Mouse (Mus musculus): ENCODE data around the gene Scg5. TPM values are rescaled to one million over a fixed set of nuclear protein-coding genes. Genes with fewer than 3 reads are reported as not detected.

Scg5 gene
- polyA plus RNA-seq, 1 experiment = 2.7 TPM

DNA sequence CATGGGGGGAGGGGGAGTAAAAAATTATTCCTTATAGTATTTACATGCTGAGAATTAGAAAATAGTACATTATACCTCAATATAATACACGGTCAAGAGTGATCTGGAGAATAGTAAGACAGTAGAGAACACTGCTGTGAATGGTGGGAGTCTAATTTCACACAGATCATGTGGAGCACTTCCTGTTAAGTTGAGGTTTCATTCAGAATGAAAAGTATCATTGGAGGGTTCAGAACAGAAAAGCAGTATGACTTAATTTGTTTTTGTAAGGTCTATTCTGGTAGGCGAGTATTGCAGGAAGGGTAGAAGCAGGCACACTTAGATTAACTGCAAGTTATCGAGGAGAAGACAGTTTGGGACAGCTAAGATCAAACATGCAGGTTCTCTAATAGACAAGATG is 6.3 kb upstream of the Scg5 start:
- Histone ChIP-seq H3K9ac (ENCODE audit: low read depth, poor library complexity, severe bottlenecking) (no peak overlapping the region), H3K4me1 (ENCODE audit: control insufficient read depth, insufficient read depth, low read length) (no peaks in the 10 kb centered on the region), H3K9me3 (replicated peaks; ENCODE audit: control insufficient read depth, insufficient read depth, low read length, poor library complexity, severe bottlenecking) (no peaks in the 10 kb centered on the region), H3K4me3 (ENCODE audit: low read depth, low read length) (no peak overlapping the region), H3K27ac (ENCODE audit: insufficient read depth, low read length) (no peak overlapping the region), H3K27me3 (ENCODE audit: control insufficient read depth, insufficient read depth, low read length, poor library complexity, severe bottlenecking) (no peaks in the 10 kb centered on the region), H3K36me3 (ENCODE audit: control insufficient read depth, insufficient read depth, low read length, poor library complexity, severe bottlenecking) (peaks cover 41% of the 10 kb centered on the region)
- no peak for TF ChIP-seq POLR2A (IDR thresholded peaks at IDR 0.05; ENCODE audit: insufficient read depth, low read length)
- TF ChIP-seq EP300 (IDR thresholded peaks at IDR 0.05; ENCODE audit: insufficient read depth, low read depth, low read length) = no peak
- no peak for TF ChIP-seq CTCF (IDR thresholded peaks at IDR 0.05; ENCODE audit: low read depth, low read length)

GRCm38 (mm10) chr2:113828086-113828942 is 607 bp downstream of the Scg5 start:
- TF ChIP-seq CTCF (IDR thresholded peaks at IDR 0.05; ENCODE audit: low read depth, low read length) = no peak
- no peak for TF ChIP-seq EP300 (IDR thresholded peaks at IDR 0.05; ENCODE audit: insufficient read depth, low read depth, low read length)
- no peak for TF ChIP-seq POLR2A (IDR thresholded peaks at IDR 0.05; ENCODE audit: insufficient read depth, low read length)
- H3K27me3 ChIP-seq (ENCODE audit: control insufficient read depth, insufficient read depth, low read length, poor library complexity, severe bottlenecking) = no peaks in the 10 kb centered on the region
- no peaks in the 10 kb centered on the region for H3K4me1 ChIP-seq (ENCODE audit: control insufficient read depth, insufficient read depth, low read length)

GRCm38 (mm10) chr2:113823909-113824308 is 5.0 kb downstream of the Scg5 start:
- no peaks in the 10 kb centered on the region for H3K4me1 ChIP-seq (ENCODE audit: control insufficient read depth, insufficient read depth, low read length)
- H3K9ac ChIP-seq (ENCODE audit: low read depth, poor library complexity, severe bottlenecking) = no peak overlapping the region
- H3K36me3 ChIP-seq (ENCODE audit: control insufficient read depth, insufficient read depth, low read length, poor library complexity, severe bottlenecking) = no peaks in the 10 kb centered on the region
- no peaks in the 10 kb centered on the region for H3K27me3 ChIP-seq (ENCODE audit: control insufficient read depth, insufficient read depth, low read length, poor library complexity, severe bottlenecking)
- no peak overlapping the region for H3K27ac ChIP-seq (ENCODE audit: insufficient read depth, low read length)
- no peak overlapping the region for H3K4me3 ChIP-seq (ENCODE audit: low read depth, low read length)
- H3K9me3 ChIP-seq (replicated peaks; ENCODE audit: control insufficient read depth, insufficient read depth, low read length, poor library complexity, severe bottlenecking) = no peaks in the 10 kb centered on the region
- TF ChIP-seq EP300 (IDR thresholded peaks at IDR 0.05; ENCODE audit: insufficient read depth, low read depth, low read length) (no peak), CTCF (IDR thresholded peaks at IDR 0.05; ENCODE audit: low read depth, low read length) (peak; percentile 63)

More at GRCm38 (mm10) chr2:113828086-113828942, 607 bp downstream of the Scg5 start:
- no peaks in the 10 kb centered on the region for H3K9me3 ChIP-seq (replicated peaks; ENCODE audit: control insufficient read depth, insufficient read depth, low read length, poor library complexity, severe bottlenecking)
- peak overlapping the region; percentile 35 for H3K4me3 ChIP-seq (ENCODE audit: low read depth, low read length)
- H3K27ac ChIP-seq (ENCODE audit: insufficient read depth, low read length) = no peak overlapping the region
- peaks cover 3% of the 10 kb centered on the region for H3K36me3 ChIP-seq (ENCODE audit: control insufficient read depth, insufficient read depth, low read length, poor library complexity, severe bottlenecking)
- no peak overlapping the region for H3K9ac ChIP-seq (ENCODE audit: low read depth, poor library complexity, severe bottlenecking)

DNA sequence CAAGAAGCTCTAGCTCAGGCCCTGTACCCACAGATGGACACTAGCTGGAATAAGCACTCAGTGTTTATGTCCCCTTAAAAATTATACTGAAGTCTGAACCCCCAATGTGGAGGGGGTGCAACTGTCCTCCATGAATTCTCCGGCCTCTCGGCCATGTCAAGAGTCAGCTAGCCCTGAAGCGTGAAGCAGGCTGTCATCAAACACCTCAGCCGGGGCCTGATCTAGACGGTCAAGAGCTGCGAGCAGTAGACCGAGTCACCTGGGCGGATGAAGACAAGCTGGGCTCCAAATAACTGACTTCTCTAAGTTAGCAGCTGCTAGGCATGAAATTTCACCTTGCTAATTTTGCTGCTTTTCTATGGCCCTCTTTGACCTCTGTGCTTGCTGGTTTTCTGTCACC is 6.6 kb downstream of the Scg5 start:
- no peak for TF ChIP-seq EP300 (IDR thresholded peaks at IDR 0.05; ENCODE audit: insufficient read depth, low read depth, low read length)
- no peak for TF ChIP-seq POLR2A (IDR thresholded peaks at IDR 0.05; ENCODE audit: insufficient read depth, low read length)
- TF ChIP-seq CTCF (IDR thresholded peaks at IDR 0.05; ENCODE audit: low read depth, low read length) = no peak
- Histone ChIP-seq H3K4me3 (ENCODE audit: low read depth, low read length) (no peak overlapping the region), H3K27me3 (ENCODE audit: control insufficient read depth, insufficient read depth, low read length, poor library complexity, severe bottlenecking) (no peaks in the 10 kb centered on the region), H3K9me3 (replicated peaks; ENCODE audit: control insufficient read depth, insufficient read depth, low read length, poor library complexity, severe bottlenecking) (no peaks in the 10 kb centered on the region), H3K27ac (ENCODE audit: insufficient read depth, low read length) (no peak overlapping the region), H3K4me1 (ENCODE audit: control insufficient read depth, insufficient read depth, low read length) (no peaks in the 10 kb centered on the region), H3K9ac (ENCODE audit: low read depth, poor library complexity, severe bottlenecking) (no peak overlapping the region), H3K36me3 (ENCODE audit: control insufficient read depth, insufficient read depth, low read length, poor library complexity, severe bottlenecking) (no peaks in the 10 kb centered on the region)

DNA sequence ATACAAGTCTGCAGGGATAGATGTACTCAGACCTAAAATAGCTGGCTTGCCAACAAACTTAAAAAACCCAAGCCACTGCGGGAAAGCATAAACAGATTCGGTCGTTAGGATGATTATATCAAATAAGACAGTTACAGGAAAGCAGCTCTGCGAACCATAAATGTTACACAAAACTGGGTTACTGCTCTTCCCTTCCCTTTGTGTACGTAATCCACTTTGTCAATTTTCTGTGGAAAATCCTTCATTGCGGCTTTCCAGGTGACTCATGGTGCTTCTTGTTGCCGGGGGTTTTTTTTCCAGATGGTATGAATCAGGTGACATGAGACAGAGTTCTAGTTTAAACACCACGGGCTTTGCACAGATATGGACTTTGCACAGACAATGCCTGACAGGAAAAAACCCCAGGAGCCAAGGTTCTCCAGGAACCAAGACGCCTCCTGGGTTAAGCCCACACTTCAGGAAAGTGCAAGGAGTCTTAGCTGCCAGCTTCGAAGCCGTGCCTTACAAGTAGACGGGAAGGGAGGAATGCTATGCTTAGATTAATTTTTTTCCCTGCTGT is 7.7 kb downstream of the Scg5 start:
- Histone ChIP-seq H3K9ac (ENCODE audit: low read depth, poor library complexity, severe bottlenecking) (no peak overlapping the region), H3K9me3 (replicated peaks; ENCODE audit: control insufficient read depth, insufficient read depth, low read length, poor library complexity, severe bottlenecking) (peaks cover 5% of the 10 kb centered on the region; the same call in 1 of the 2 replicates), H3K4me3 (ENCODE audit: low read depth, low read length) (no peak overlapping the region), H3K36me3 (ENCODE audit: control insufficient read depth, insufficient read depth, low read length, poor library complexity, severe bottlenecking) (no peaks in the 10 kb centered on the region), H3K4me1 (ENCODE audit: control insufficient read depth, insufficient read depth, low read length) (no peaks in the 10 kb centered on the region), H3K27ac (ENCODE audit: insufficient read depth, low read length) (no peak overlapping the region), H3K27me3 (ENCODE audit: control insufficient read depth, insufficient read depth, low read length, poor library complexity, severe bottlenecking) (no peaks in the 10 kb centered on the region)
- no peak for TF ChIP-seq EP300 (IDR thresholded peaks at IDR 0.05; ENCODE audit: insufficient read depth, low read depth, low read length)
- no peak for TF ChIP-seq POLR2A (IDR thresholded peaks at IDR 0.05; ENCODE audit: insufficient read depth, low read length)
- no peak for TF ChIP-seq CTCF (IDR thresholded peaks at IDR 0.05; ENCODE audit: low read depth, low read length)

GRCm38 (mm10) chr2:113820117-113820516 is 8.8 kb downstream of the Scg5 start:
- no peaks in the 10 kb centered on the region for H3K4me1 ChIP-seq (ENCODE audit: control insufficient read depth, insufficient read depth, low read length)
- H3K4me3 ChIP-seq (ENCODE audit: low read depth, low read length) = no peak overlapping the region
- no peak overlapping the region for H3K9ac ChIP-seq (ENCODE audit: low read depth, poor library complexity, severe bottlenecking)
- H3K36me3 ChIP-seq (ENCODE audit: control insufficient read depth, insufficient read depth, low read length, poor library complexity, severe bottlenecking) = no peaks in the 10 kb centered on the region
- H3K9me3 ChIP-seq (replicated peaks; ENCODE audit: control insufficient read depth, insufficient read depth, low read length, poor library complexity, severe bottlenecking) = peaks cover 5% of the 10 kb centered on the region; the same call in 1 of the 2 replicates
- no peak overlapping the region for H3K27ac ChIP-seq (ENCODE audit: insufficient read depth, low read length)
- H3K27me3 ChIP-seq (ENCODE audit: control insufficient read depth, insufficient read depth, low read length, poor library complexity, severe bottlenecking) = no peaks in the 10 kb centered on the region
- TF ChIP-seq CTCF (IDR thresholded peaks at IDR 0.05; ENCODE audit: low read depth, low read length) = no peak
- no peak for TF ChIP-seq POLR2A (IDR thresholded peaks at IDR 0.05; ENCODE audit: insufficient read depth, low read length)
- no peak for TF ChIP-seq EP300 (IDR thresholded peaks at IDR 0.05; ENCODE audit: insufficient read depth, low read depth, low read length)
